Mouse (Mus musculus): ENCODE measurements around the gene Kif26b. TPM values are rescaled to one million over a fixed set of nuclear protein-coding genes. Genes with fewer than 3 reads are reported as not detected.

Kif26b gene
- 15.6 and 17.3 TPM in 2 replicates for polyA plus RNA-seq (2012; rRNA removed)

DNA sequence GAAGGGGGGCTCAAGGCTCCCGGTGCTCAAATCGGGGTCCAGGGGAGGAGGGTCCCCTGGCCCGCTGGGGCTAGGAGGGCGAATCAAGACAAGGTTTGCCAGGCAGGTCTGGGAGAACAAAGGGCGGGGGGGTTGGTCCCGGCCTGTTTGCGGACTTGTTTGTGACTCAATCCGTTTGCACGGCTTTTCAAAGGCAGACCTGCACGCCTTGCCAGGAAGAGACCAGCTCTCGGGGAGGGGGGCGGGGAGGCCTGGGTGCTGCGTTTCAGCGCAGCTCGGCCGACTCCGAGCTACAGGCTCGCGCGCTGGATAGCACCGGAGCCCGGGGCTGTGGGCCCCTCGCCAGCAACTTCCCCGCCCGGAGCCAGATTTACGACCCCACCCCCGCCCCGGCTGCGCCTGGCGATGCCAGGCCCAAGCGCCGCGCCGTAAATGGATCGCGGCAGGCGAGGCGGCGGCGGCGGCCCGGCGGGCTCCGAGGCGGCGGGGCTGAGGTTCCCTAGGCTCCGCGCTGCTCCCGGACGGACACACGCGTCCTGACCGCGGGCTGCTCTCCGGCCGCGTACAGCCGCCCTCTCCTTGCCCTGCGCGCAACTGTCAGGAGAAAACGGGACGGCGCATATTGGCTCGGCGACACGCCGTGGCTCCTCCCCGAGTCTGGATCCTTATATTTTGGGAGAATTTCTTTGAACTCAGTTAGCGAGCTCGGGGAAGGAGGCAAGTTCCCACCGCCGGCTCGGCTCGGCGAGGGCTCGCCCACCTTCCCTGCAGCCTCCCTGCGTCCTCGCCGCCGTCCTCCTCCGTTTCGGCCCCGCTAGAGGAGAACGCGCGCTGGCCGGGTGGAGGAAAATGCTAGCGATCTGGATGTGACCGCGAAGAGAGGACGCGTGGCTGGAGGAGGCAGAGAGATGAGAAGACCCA, at the start of gene Kif26b:
TSS of gene Kif26b (plus strand) at position 695 of the 921 bp plus-strand sequence.
- DNase-seq, result peak; percentile 75 to 81

DNA sequence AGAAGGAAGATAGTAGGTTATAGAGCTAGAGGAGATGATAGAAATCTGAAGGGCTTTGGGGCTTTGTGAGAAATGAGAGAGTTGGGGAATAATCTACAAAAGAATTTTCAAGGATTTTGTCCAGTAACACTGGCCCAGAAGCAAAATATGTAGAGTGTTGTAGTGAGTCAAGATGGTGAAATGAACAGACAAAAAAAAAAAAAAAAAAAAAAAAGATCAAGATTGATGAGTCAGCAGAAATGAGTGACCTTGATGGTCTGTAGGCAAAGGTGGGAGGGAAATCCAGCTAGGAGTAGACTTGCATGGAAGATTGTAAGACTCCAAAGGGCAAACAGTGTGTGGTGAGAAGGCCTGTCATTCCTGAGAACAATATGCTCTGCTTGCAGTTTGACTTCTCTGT, 45.1 kb upstream of the Kif26b start:
- H3K27ac ChIP-seq (ENCODE audit: insufficient read depth, low read length), result no peak overlapping the region
- H3K4me3 ChIP-seq (replicated peaks; ENCODE audit: insufficient read depth, low read depth, low read length), result no peak overlapping the region
- H3K27me3 ChIP-seq (ENCODE audit: control insufficient read depth, insufficient read depth, low read length), result no peaks in the 10 kb centered on the region
- H3K4me1 ChIP-seq (ENCODE audit: control insufficient read depth, insufficient read depth, low read length), result no peaks in the 10 kb centered on the region; the same call in 1 of the 2 replicates
- DNase-seq, result no peak
- TF ChIP-seq POLR2A (IDR thresholded peaks at IDR 0.05; ENCODE audit: borderline replicate concordance, insufficient read depth, low read length) (no peak), CTCF (IDR thresholded peaks at IDR 0.05; ENCODE audit: borderline replicate concordance, insufficient read depth, low read depth, low read length) (no peak)

More for the DNA sequence above, at the start of gene Kif26b:
- under 1% methylated on average over 92 of the region's 92 CpGs for WGBS
- peak; percentile 46; the same call in 1 of the 2 replicates for TF ChIP-seq POLR2A (IDR thresholded peaks at IDR 0.05; ENCODE audit: borderline replicate concordance, insufficient read depth, low read length)
- no peak for TF ChIP-seq CTCF (IDR thresholded peaks at IDR 0.05; ENCODE audit: borderline replicate concordance, insufficient read depth, low read depth, low read length)
- H3K4me3 ChIP-seq (replicated peaks; ENCODE audit: insufficient read depth, low read depth, low read length), result peak within 1 kb of the TSS; percentile 81
- H3K27ac ChIP-seq (ENCODE audit: insufficient read depth, low read length), result peak within 1 kb of the TSS; percentile 86
- H3K4me1 ChIP-seq (ENCODE audit: control insufficient read depth, insufficient read depth, low read length), result peaks cover 4% of the 10 kb centered on the region; the same call in 1 of the 2 replicates
- H3K27me3 ChIP-seq (ENCODE audit: control insufficient read depth, insufficient read depth, low read length), result no peaks in the 10 kb centered on the region

GRCm38 (mm10) chr1:178485138-178485867, 43.6 kb upstream of the Kif26b start:
- TF ChIP-seq CTCF (IDR thresholded peaks at IDR 0.05; ENCODE audit: borderline replicate concordance, insufficient read depth, low read depth, low read length) (no peak), POLR2A (IDR thresholded peaks at IDR 0.05; ENCODE audit: borderline replicate concordance, insufficient read depth, low read length) (no peak)
- H3K27ac ChIP-seq (ENCODE audit: insufficient read depth, low read length), result no peak overlapping the region
- 89% methylated on average over 5 of the region's 5 CpGs for whole genome bisulfite sequencing
- no peak for DNase-seq
- no peaks in the 10 kb centered on the region; the same call in 1 of the 2 replicates for H3K4me1 ChIP-seq (ENCODE audit: control insufficient read depth, insufficient read depth, low read length)
- H3K4me3 ChIP-seq (replicated peaks; ENCODE audit: insufficient read depth, low read depth, low read length), result no peak overlapping the region
- no peaks in the 10 kb centered on the region for H3K27me3 ChIP-seq (ENCODE audit: control insufficient read depth, insufficient read depth, low read length)

GRCm38 (mm10) chr1:178485868-178486220, 43.1 kb upstream of the Kif26b start:
- no peak for DNase-seq
- Histone ChIP-seq H3K27ac (ENCODE audit: insufficient read depth, low read length) (no peak overlapping the region), H3K4me3 (replicated peaks; ENCODE audit: insufficient read depth, low read depth, low read length) (no peak overlapping the region), H3K4me1 (ENCODE audit: control insufficient read depth, insufficient read depth, low read length) (no peaks in the 10 kb centered on the region; the same call in 1 of the 2 replicates), H3K27me3 (ENCODE audit: control insufficient read depth, insufficient read depth, low read length) (no peaks in the 10 kb centered on the region)
- TF ChIP-seq POLR2A (IDR thresholded peaks at IDR 0.05; ENCODE audit: borderline replicate concordance, insufficient read depth, low read length) (no peak), CTCF (IDR thresholded peaks at IDR 0.05; ENCODE audit: borderline replicate concordance, insufficient read depth, low read depth, low read length) (no peak)
- 72% methylated on average over 5 of the region's 5 CpGs for WGBS

- no peak overlapping the region for H3K27ac ChIP-seq (ENCODE audit: insufficient read depth, low read length)
- 73% methylated on average over 5 of the region's 5 CpGs for WGBS
- no peak for TF ChIP-seq CTCF (IDR thresholded peaks at IDR 0.05; ENCODE audit: borderline replicate concordance, insufficient read depth, low read depth, low read length)
- no peak for TF ChIP-seq POLR2A (IDR thresholded peaks at IDR 0.05; ENCODE audit: borderline replicate concordance, insufficient read depth, low read length)
Observed at GRCm38 (mm10) chr1:178486828-178487227, 42.1 kb upstream of the Kif26b start.

DNA sequence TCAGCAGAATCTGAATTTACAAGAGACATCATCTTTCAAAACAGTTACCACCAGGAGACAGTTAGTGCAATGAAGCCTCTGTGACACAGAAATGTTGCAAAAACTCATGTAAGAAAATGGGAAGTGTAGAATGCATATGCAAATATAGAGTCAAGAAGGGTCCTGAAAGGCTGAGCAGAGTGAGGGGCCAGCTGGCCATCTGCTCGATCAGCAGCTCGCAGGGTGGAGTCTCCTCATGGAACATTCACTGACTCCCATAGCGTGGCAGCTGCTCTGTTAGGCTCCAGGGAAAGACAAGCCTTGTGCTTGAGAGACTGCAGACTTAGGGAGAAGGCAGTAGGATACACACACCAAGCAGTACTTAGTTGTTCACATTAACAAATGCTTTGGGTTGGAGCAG, 39.8 kb upstream of the Kif26b start:
- no peaks in the 10 kb centered on the region; the same call in 1 of the 2 replicates for H3K4me1 ChIP-seq (ENCODE audit: control insufficient read depth, insufficient read depth, low read length)
- H3K27me3 ChIP-seq (ENCODE audit: control insufficient read depth, insufficient read depth, low read length), result no peaks in the 10 kb centered on the region
- H3K4me3 ChIP-seq (replicated peaks; ENCODE audit: insufficient read depth, low read depth, low read length), result no peak overlapping the region
- no peak for DNase-seq
- no peak overlapping the region for H3K27ac ChIP-seq (ENCODE audit: insufficient read depth, low read length)
- TF ChIP-seq POLR2A (IDR thresholded peaks at IDR 0.05; ENCODE audit: borderline replicate concordance, insufficient read depth, low read length) (no peak), CTCF (IDR thresholded peaks at IDR 0.05; ENCODE audit: borderline replicate concordance, insufficient read depth, low read depth, low read length) (no peak)
- WGBS, result 43% methylated on average over 3 of the region's 3 CpGs

More at GRCm38 (mm10) chr1:178486828-178487227, 42.1 kb upstream of the Kif26b start:
- no peaks in the 10 kb centered on the region; the same call in 1 of the 2 replicates for H3K4me1 ChIP-seq (ENCODE audit: control insufficient read depth, insufficient read depth, low read length)
- no peaks in the 10 kb centered on the region for H3K27me3 ChIP-seq (ENCODE audit: control insufficient read depth, insufficient read depth, low read length)
- DNase-seq, result no peak
- H3K4me3 ChIP-seq (replicated peaks; ENCODE audit: insufficient read depth, low read depth, low read length), result no peak overlapping the region

- no peak for DNase-seq
- H3K27me3 ChIP-seq (ENCODE audit: control insufficient read depth, insufficient read depth, low read length), result no peaks in the 10 kb centered on the region
- TF ChIP-seq POLR2A (IDR thresholded peaks at IDR 0.05; ENCODE audit: borderline replicate concordance, insufficient read depth, low read length) (no peak), CTCF (IDR thresholded peaks at IDR 0.05; ENCODE audit: borderline replicate concordance, insufficient read depth, low read depth, low read length) (no peak)
- H3K4me3 ChIP-seq (replicated peaks; ENCODE audit: insufficient read depth, low read depth, low read length), result no peak overlapping the region
- no peak overlapping the region for H3K27ac ChIP-seq (ENCODE audit: insufficient read depth, low read length)
- no peaks in the 10 kb centered on the region; the same call in 1 of the 2 replicates for H3K4me1 ChIP-seq (ENCODE audit: control insufficient read depth, insufficient read depth, low read length)
- WGBS, result 86% methylated on average over 5 of the region's 5 CpGs
Observed at GRCm38 (mm10) chr1:178491733-178492132, 37.2 kb upstream of the Kif26b start.

All from cerebellum, adult 2 months (tissue).